Comparison of ENCODE assay signal across 12 mouse cellular contexts in genomic region chr4:33417391-33417790, GRCm38 (mm10).
"Had no signal": no experiment of that assay in that cellular context is flagged by ENCODE, and none has a peak within 500 bp of the region (broad histone marks: within the 10 kb centered on the region; RNA-seq: fewer than 3 reads in every experiment).

No protein-coding gene starts in this region.

- DNase-seq: retina, postnatal 1 day; right cerebral cortex, adult 18-20 months; right cerebral cortex, postnatal 14 days; right cerebral cortex, postnatal 25 days; right cerebral cortex, postnatal 4 days; spleen, adult 18-20 months; thymus, adult 18-20 months; thymus, adult 2 months; thymus, postnatal 14 days; thymus, postnatal 25 days; thymus, postnatal 36 days; thymus, postnatal 4 days had no signal
